Mouse (Mus musculus): ENCODE data around the gene Tmem135. TPM values are rescaled to one million over a fixed set of nuclear protein-coding genes. Genes with fewer than 3 reads are reported as not detected.

Tmem135 gene
- polyA plus RNA-seq, 1 experiment from 2014 or later = 14.4 TPM

DNA sequence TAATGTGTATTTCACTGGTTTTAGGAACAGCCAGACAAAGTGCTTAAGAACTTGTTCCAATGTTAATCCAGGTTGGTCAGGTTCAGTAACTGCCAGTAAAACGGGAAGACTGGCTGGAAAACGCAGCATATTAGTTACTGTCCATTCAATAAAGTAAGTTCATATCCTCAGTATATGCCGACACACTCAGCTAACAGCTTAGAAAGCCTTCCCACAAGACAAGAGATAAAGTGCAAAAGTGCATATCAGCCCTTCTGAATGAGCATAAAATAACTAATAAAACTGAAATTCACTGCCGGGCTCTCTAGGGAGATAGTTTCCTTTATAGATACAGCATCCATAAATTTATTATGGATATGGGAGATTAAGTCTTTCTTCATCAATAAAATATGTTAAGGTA, 161.5 kb downstream of the Tmem135 start:
- no peaks in the 10 kb centered on the region for H3K4me1 ChIP-seq
- no peak overlapping the region for H3K4me3 ChIP-seq
- no peak for DNase-seq (ENCODE audit: low spot score)
- H3K9me3 ChIP-seq (replicated peaks) = no peaks in the 10 kb centered on the region
- H3K27me3 ChIP-seq (ENCODE audit: low read depth, poor library complexity, severe bottlenecking) = no peaks in the 10 kb centered on the region
- WGBS = 91% methylated on average over 4 of the region's 4 CpGs
- no peaks in the 10 kb centered on the region for H3K36me3 ChIP-seq
- H3K27ac ChIP-seq (replicated peaks) = no peak overlapping the region

DNA sequence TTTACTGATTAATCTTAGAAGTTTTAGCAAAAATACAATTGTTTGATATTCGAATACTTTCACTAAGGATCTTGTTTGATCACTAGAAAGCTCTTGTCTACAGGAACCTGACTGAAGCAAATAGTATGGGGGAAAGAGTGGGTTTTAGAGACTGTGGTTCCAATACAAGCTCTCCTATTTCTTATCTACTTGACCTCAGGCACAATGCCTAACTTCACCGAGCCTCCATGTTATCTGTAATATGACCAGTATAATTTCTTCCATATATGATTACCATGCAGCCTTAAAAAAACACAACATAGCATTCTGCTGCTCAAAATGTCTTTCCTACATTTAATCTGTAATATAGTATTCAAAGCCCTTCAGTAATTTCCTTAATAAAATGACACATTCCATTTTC, 161.9 kb downstream of the Tmem135 start:
- 89% methylated on average over 2 of the region's 2 CpGs for WGBS
- Histone ChIP-seq H3K27ac (replicated peaks) (no peak overlapping the region), H3K36me3 (no peaks in the 10 kb centered on the region), H3K27me3 (ENCODE audit: low read depth, poor library complexity, severe bottlenecking) (no peaks in the 10 kb centered on the region), H3K9me3 (replicated peaks) (no peaks in the 10 kb centered on the region), H3K4me1 (no peaks in the 10 kb centered on the region), H3K4me3 (no peak overlapping the region)
- no peak for DNase-seq (ENCODE audit: low spot score)

DNA sequence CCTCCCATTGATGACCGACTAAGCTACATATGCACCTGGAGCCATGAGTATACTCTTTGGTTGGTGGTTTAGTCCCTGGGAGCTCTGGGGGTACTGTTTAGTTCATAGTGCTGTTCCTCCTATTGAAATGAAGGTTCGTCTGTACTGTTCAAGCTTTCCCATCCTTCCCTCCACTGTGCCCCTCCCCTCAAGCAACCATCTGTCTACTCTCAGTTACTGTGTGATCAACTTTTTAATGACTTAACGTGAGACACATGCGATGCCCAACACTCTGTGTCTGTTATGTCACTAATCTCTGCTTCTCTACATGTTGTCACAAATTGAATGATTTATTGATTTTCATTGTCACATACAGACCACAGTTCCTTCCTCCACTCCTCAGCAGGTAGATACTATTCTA, 164.4 kb downstream of the Tmem135 start:
- WGBS = 93% methylated on average over 4 of the region's 4 CpGs
- DNase-seq (ENCODE audit: low spot score) = no peak
- no peak overlapping the region for H3K27ac ChIP-seq (replicated peaks)
- H3K4me3 ChIP-seq = no peak overlapping the region
- no peaks in the 10 kb centered on the region for H3K36me3 ChIP-seq
- H3K9me3 ChIP-seq (replicated peaks) = no peaks in the 10 kb centered on the region
- H3K27me3 ChIP-seq (ENCODE audit: low read depth, poor library complexity, severe bottlenecking) = no peaks in the 10 kb centered on the region
- H3K4me1 ChIP-seq = no peaks in the 10 kb centered on the region

DNA sequence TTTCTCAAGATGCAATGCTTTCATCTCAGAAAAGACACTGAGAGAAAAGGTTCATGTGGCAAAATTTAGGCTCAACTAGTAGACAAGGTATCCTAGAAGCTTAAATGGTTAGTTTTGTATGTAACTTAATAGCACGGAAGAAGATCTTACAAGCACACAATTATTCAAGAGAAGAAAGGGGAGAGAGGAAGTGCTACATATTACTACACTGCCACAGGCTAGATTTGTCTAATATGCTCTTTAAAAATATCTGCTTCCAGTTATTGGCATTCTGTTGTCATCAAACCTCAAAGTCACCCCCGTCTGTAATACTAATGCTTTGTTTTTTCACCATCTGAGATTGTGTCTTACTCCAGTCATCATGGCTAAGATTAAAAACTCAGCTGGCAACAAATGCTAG, 167.4 kb downstream of the Tmem135 start:
- H3K4me1 ChIP-seq = no peaks in the 10 kb centered on the region
- no peak overlapping the region for H3K27ac ChIP-seq (replicated peaks)
- WGBS = 89% methylated on average over 2 of the region's 2 CpGs
- H3K9me3 ChIP-seq (replicated peaks) = no peaks in the 10 kb centered on the region
- no peaks in the 10 kb centered on the region for H3K36me3 ChIP-seq
- no peak overlapping the region for H3K4me3 ChIP-seq
- H3K27me3 ChIP-seq (ENCODE audit: low read depth, poor library complexity, severe bottlenecking) = no peaks in the 10 kb centered on the region
- no peak for DNase-seq (ENCODE audit: low spot score)

DNA sequence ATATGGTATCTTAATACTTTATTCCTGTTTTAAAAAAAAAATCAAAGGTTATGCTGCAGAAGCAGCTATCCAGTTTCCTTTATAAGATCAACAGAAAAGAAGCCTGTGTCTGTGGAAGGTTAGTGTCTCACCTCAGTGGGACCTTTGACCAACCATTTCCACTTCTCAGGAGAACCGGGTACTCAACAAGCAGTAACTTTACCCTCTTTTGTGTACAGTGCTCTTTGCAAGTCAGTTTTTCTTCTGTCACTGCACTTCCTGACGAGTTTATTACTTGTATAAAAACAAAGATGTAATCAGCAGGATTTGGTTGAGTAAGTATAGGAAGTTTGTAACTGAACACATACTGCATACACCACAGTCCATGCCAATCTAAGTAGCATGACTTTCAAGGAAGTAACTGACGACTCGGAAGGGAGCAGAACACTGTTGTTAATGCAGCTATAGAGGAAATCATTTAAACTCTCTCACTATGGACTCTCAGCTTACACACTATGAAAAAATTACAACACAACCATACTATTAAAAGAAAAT, 168.0 kb downstream of the Tmem135 start:
- H3K9me3 ChIP-seq (replicated peaks) = no peaks in the 10 kb centered on the region
- H3K4me3 ChIP-seq = no peak overlapping the region
- DNase-seq (ENCODE audit: low spot score) = no peak
- 0 out of 2 replicates have a peak, but pooled peaks cover under 1% of the 10 kb centered on the region for H3K27me3 ChIP-seq (ENCODE audit: low read depth, poor library complexity, severe bottlenecking)
- 77% methylated on average over 4 of the region's 4 CpGs for WGBS
- H3K4me1 ChIP-seq = no peaks in the 10 kb centered on the region
- H3K27ac ChIP-seq (replicated peaks) = no peak overlapping the region
- no peaks in the 10 kb centered on the region for H3K36me3 ChIP-seq

DNA sequence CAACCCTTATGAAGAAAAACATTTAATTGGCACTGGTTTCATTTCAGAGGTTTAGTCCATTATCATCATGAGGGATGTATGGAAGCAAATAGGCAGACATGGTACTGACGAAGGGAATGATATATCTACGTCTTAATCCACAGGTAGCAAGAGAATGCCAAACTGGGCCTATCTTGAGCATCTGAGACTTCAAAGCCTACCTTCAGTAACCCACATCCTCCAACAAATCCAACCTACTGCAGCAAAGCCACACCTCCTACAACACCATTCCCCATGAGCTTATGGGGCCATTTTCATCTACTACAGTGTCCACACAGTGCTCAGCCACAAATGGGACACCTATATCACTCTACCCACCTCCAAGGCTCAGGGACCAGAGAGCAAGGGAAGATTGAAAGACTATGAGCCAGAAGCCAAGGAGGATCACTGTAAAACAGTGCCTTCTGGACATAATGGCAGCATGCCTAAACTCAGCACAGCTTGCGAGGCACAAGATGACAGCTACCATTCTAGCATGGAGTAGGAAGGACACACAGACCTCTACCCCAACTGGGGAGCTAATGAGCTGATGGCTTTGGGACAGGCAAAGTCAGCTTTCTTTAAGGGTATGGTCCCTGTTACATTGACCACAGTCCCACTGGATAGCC, 171.4 kb downstream of the Tmem135 start:
- no peaks in the 10 kb centered on the region for H3K36me3 ChIP-seq
- no peaks in the 10 kb centered on the region for H3K9me3 ChIP-seq (replicated peaks)
- H3K27me3 ChIP-seq (ENCODE audit: low read depth, poor library complexity, severe bottlenecking) = peaks cover 32% of the 10 kb centered on the region
- DNase-seq (ENCODE audit: low spot score) = no peak
- no peak overlapping the region for H3K27ac ChIP-seq (replicated peaks)
- H3K4me3 ChIP-seq = no peak overlapping the region
- peaks cover 2% of the 10 kb centered on the region for H3K4me1 ChIP-seq
- 97% methylated on average over 3 of the region's 3 CpGs for WGBS

DNA sequence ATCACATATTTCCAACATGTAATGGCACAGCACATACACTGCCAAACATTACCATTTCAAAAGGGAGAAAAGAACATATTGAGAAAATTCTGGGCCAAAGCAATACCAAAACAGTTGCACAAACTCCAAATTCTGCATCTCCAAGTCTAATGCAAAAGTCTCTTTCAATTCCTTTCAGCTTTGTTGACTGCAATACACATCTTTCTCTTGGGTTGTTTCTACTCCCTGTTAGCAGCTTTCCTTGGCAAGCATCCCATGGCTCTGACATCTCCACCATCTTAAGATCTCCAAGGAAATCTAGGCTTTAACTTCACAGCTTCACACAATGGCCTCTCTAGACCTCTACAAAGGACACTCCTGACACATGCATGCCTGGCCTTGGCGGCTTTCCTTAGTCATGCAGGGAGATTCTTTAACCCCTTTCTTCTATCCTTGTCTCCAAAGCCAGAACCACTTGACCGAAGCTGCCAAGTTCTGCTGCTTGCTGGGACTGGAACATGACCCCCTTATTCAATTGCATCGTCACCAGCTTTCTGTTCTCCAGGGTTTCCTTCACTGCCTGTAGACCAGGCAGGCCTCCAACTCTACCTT, 172.7 kb downstream of the Tmem135 start:
- H3K36me3 ChIP-seq = no peaks in the 10 kb centered on the region
- H3K4me3 ChIP-seq = no peak overlapping the region
- 96% methylated on average over 3 of the region's 3 CpGs for WGBS
- H3K9me3 ChIP-seq (replicated peaks) = no peaks in the 10 kb centered on the region
- H3K4me1 ChIP-seq = peaks cover 15% of the 10 kb centered on the region
- no peak for DNase-seq (ENCODE audit: low spot score)
- H3K27ac ChIP-seq (replicated peaks) = no peak overlapping the region
- peaks cover 32% of the 10 kb centered on the region for H3K27me3 ChIP-seq (ENCODE audit: low read depth, poor library complexity, severe bottlenecking)

DNA sequence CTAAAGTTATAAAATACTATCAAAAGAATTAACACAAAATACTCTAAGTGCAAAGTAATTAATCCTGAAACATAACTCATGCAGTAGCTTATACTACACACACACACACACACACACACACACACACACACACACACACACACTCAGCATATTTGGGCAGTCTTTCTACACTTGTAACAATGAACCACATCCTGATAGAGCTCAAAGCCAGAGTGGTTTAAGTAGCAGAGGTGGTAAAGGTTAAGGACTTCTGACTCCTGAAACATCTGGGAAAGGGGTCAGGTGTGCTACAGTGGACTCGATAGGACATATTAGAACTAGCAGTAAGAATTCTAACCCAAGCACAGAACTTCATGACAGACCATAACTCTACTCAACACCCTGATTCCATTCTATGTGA, 181.4 kb downstream of the Tmem135 start:
- H3K36me3 ChIP-seq = no peaks in the 10 kb centered on the region
- WGBS = 85% methylated on average over 1 of the region's 1 CpGs
- no peak for DNase-seq (ENCODE audit: low spot score)

DNA sequence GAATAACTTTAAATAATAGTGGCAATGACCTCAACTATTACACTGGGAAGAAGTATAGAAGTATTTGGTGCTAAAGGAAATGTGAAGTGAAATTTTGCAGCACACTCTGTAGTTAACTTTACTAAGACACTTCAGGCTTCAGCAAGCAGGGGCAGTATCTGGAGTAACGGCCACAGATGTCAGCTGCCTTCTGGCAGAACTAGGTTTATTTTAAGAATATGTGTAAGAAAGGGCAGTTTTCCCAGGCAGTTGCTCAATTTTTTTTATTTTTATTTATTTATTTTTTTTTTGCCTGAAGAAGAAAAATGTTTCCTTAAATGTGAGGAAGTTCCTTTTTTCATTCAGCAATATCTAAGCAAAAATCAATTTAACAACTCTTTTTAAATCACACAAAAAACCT, 187.4 kb downstream of the Tmem135 start:
- WGBS = 74% methylated on average over 1 of the region's 1 CpGs
- H3K4me3 ChIP-seq = no peak overlapping the region
- H3K27ac ChIP-seq (replicated peaks) = no peak overlapping the region
- no peaks in the 10 kb centered on the region for H3K36me3 ChIP-seq
- no peak for DNase-seq (ENCODE audit: low spot score)
- no peaks in the 10 kb centered on the region for H3K9me3 ChIP-seq (replicated peaks)
- no peaks in the 10 kb centered on the region for H3K4me1 ChIP-seq
- no peaks in the 10 kb centered on the region for H3K27me3 ChIP-seq (ENCODE audit: low read depth, poor library complexity, severe bottlenecking)

More for the DNA sequence above, 181.4 kb downstream of the Tmem135 start:
- Histone ChIP-seq H3K4me3 (no peak overlapping the region), H3K9me3 (replicated peaks) (no peaks in the 10 kb centered on the region), H3K4me1 (peaks cover 15% of the 10 kb centered on the region), H3K27me3 (ENCODE audit: low read depth, poor library complexity, severe bottlenecking) (peaks cover 41% of the 10 kb centered on the region), H3K27ac (replicated peaks) (no peak overlapping the region)

DNA sequence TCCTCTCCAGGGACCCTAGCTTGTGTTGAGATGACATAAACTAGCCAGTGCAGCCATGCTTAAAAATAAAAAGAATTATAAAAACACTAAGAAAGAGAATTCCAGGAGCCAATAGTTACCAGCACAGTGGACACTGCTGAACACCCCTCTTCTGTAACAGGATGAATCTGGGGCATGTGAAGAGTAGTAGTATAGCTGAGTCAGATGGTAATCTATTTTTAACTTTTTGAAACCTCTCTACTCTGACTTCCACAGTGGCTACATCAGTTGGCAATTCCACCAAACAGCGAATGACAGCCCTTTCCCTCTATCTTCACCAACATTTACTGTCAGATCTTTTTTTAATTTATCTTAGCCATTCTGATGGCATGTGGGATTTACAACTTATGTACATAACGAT, 187.9 kb downstream of the Tmem135 start:
- no peak for DNase-seq (ENCODE audit: low spot score)
- H3K36me3 ChIP-seq = no peaks in the 10 kb centered on the region

DNA sequence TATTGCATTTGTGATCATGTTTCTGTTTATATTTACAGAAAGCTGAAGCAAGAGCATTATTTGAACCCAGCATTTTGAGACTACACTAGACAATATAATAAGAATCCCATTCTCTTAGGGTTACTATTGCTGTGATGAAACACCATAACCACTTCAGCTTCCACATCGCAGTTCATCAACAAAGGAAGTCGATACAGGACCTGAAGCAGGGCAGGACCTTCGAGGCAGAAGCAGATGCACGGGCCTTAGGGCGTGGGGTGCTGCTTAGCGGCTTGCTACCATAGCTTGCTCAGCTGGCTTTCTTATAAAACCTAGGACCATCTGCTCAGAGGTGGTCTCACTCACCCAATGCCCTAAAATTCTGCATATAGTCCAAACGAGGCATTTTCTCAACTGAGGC, 188.3 kb downstream of the Tmem135 start:
- Histone ChIP-seq H3K27me3 (ENCODE audit: low read depth, poor library complexity, severe bottlenecking) (no peaks in the 10 kb centered on the region), H3K27ac (replicated peaks) (no peak overlapping the region), H3K4me3 (no peak overlapping the region), H3K9me3 (replicated peaks) (no peaks in the 10 kb centered on the region), H3K36me3 (no peaks in the 10 kb centered on the region), H3K4me1 (peaks cover 4% of the 10 kb centered on the region)
- 69% methylated on average over 7 of the region's 7 CpGs for WGBS
- no peak for DNase-seq (ENCODE audit: low spot score)

More for the DNA sequence above, 187.9 kb downstream of the Tmem135 start:
- Histone ChIP-seq H3K4me3 (no peak overlapping the region), H3K9me3 (replicated peaks) (no peaks in the 10 kb centered on the region), H3K4me1 (peaks cover under 1% of the 10 kb centered on the region; the same call in 1 of the 2 replicates), H3K27me3 (ENCODE audit: low read depth, poor library complexity, severe bottlenecking) (no peaks in the 10 kb centered on the region), H3K27ac (replicated peaks) (no peak overlapping the region)
- WGBS = 91% methylated on average over 2 of the region's 2 CpGs

DNA sequence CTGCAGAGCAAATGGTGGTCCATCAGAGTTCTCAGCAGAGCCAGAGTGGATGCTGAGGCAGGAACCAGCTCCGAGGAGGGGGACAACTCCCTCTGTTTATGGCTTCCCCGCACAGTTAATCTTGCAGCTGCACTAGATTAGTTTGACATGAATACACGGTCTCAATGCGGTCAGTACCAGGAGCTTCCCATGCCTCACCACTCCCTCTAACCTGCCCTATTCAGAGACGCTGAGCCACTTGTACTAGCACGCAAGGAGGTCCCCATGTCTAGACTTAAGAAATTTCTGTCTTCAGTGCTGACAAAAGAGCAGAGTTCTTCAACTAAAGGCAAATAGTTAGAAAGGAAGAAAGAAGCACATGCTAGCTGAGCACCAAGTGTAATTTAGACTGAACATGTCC, 193.5 kb downstream of the Tmem135 start:
- H3K4me3 ChIP-seq = no peak overlapping the region
- 25% methylated on average over 6 of the region's 6 CpGs for WGBS
- H3K27ac ChIP-seq (replicated peaks) = no peak overlapping the region
- DNase-seq (ENCODE audit: low spot score) = peak; percentile 26
- no peaks in the 10 kb centered on the region for H3K36me3 ChIP-seq
- no peaks in the 10 kb centered on the region for H3K9me3 ChIP-seq (replicated peaks)
- H3K4me1 ChIP-seq = peaks cover 10% of the 10 kb centered on the region
- no peaks in the 10 kb centered on the region for H3K27me3 ChIP-seq (ENCODE audit: low read depth, poor library complexity, severe bottlenecking)

DNA sequence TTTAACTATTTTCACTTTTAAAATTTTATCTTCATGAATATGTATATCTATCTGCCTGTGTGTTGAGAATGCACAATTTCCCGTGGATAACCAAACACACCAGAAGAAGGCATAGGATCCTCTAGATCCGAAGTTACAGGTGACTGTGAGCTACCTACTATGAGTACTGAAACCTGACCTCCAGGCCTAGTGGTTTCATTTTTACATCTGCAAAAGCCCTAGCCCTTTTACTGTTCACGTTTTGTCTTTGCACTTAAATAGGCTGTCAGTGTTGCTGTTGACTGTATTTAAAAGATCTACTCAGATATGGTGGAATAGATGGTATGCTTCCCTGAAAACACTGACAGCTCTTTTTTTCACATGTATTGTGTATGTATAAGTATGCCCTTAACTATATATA, 197.9 kb downstream of the Tmem135 start:
- Histone ChIP-seq H3K4me1 (peaks cover 10% of the 10 kb centered on the region), H3K27me3 (ENCODE audit: low read depth, poor library complexity, severe bottlenecking) (no peaks in the 10 kb centered on the region), H3K27ac (replicated peaks) (no peak overlapping the region), H3K36me3 (no peaks in the 10 kb centered on the region), H3K9me3 (replicated peaks) (no peaks in the 10 kb centered on the region), H3K4me3 (no peak overlapping the region)
- WGBS = 90% methylated on average over 3 of the region's 3 CpGs
- no peak for DNase-seq (ENCODE audit: low spot score)

Data from midbrain, embryonic 10.5 days (tissue).